Mouse (Mus musculus) kidney, postnatal 0 days (tissue): ENCODE data around the gene Smyd4. TPM values are rescaled to one million over a fixed set of nuclear protein-coding genes. Genes with fewer than 3 reads are reported as not detected.

ENCODE experiments used
- ATAC-seq: fragments of 200-750 bp; cut with Nextera tagmentation; replicated peaks from 2 replicates; pipeline ENCODE4 v1.8.0; 2017; ENCODE audit warnings: low read depth, moderate number of reproducible peaks, moderate TSS enrichment, moderate library complexity; ENCODE audit not compliant: low FRiP score
- DNase-seq: peaks from one replicate; pipeline ENCODE4 v3.0.0-alpha.2; 2016; ENCODE audit warnings: low spot score
- H3K27ac ChIP-seq: fragments of 300-500 bp; sonication (generic); 2 replicates; pipeline ENCODE4 v1.5.1; 2014; ENCODE audit warnings: mild to moderate bottlenecking
- H3K27me3 ChIP-seq: fragments of 300-500 bp; sonication (generic); 2 replicates; pipeline ENCODE4 v1.6.1; 2014; ENCODE audit warnings: low read length, mixed read lengths; ENCODE audit not compliant: insufficient read depth
- H3K36me3 ChIP-seq: fragments of 300-500 bp; sonication (generic); 2 replicates; pipeline ENCODE4 v1.6.1; 2014; ENCODE audit warnings: low read length, mixed read lengths; ENCODE audit not compliant: insufficient read depth
- H3K4me1 ChIP-seq: fragments of 300-500 bp; sonication (generic); replicated peaks from 2 replicates; pipeline ENCODE4 v1.6.1; 2014; ENCODE audit warnings: antibody characterized with exemption, low read length, mixed read lengths; ENCODE audit not compliant: insufficient read depth
- H3K4me2 ChIP-seq: fragments of 300-500 bp; sonication (generic); 2 replicates; pipeline ENCODE4 v1.6.1; 2014; ENCODE audit warnings: mild to moderate bottlenecking, low read length, moderate library complexity, mixed read lengths
- H3K4me3 ChIP-seq: fragments of 300-500 bp; sonication (generic); replicated peaks from 2 replicates; pipeline ENCODE4 v1.5.1; 2014; ENCODE audit warnings: low read depth, low read length
- H3K9ac ChIP-seq: fragments of 300-500 bp; sonication (generic); 2 replicates; pipeline ENCODE4 v1.6.1; 2014; ENCODE audit warnings: low read depth, low read length
- H3K9me3 ChIP-seq: fragments of 300-500 bp; sonication (generic); replicated peaks from 2 replicates; pipeline ENCODE4 v1.6.1; 2016; ENCODE audit warnings: low read length, inconsistent platforms, mixed read lengths
- CTCF ChIP-seq: IDR thresholded peaks from 2 replicates; pipeline ENCODE4 v1.5.1; 2016; ENCODE audit warnings: antibody characterized with exemption, low read depth, mild to moderate bottlenecking, moderate library complexity
- WGBS: fragments of 180-500 bp; shearing (Covaris S2); extraction: QIAGEN DNeasy Blood & Tissue Kit; methylation state at CpG from one replicate; pipeline ENCODE4 v1.1.7; 2014; 5-methylcytosine and 5-hydroxymethylcytosine counted together
- polyA plus RNA-seq: library from polyadenylated mRNA; unstranded; fragments of >200 nt; fragmentation: Nextera tagmentation; extraction: Ambion mirVana; gene quantifications from 2 replicates; pipeline ENCODE4 v1.2.1, GENCODE M21; 2015

Gene Smyd4
- polyA plus RNA-seq, 1 experiment from 2014 or later = 9.0 TPM

GRCm38 (mm10) chr11:75424033-75424432 is 75.8 kb downstream of the Smyd4 start:
- Histone ChIP-seq H3K4me3 (no peak overlapping the region), H3K9me3 (no peaks in the 10 kb centered on the region), H3K36me3 (no peaks in the 10 kb centered on the region), H3K27ac (no peak overlapping the region), H3K27me3 (no peaks in the 10 kb centered on the region), H3K9ac (no peak overlapping the region), H3K4me1 (0 out of 2 replicates have a peak, but pooled peaks cover 12% of the 10 kb centered on the region), H3K4me2 (no peak overlapping the region)
- ATAC-seq (no peak), DNase-seq (no peak)
- no peak for TF ChIP-seq CTCF
- WGBS = 84% methylated on average over 9 of the region's 9 CpGs

GRCm38 (mm10) chr11:75424459-75424858 is 76.2 kb downstream of the Smyd4 start:
- Histone ChIP-seq H3K4me1 (0 out of 2 replicates have a peak, but pooled peaks cover 12% of the 10 kb centered on the region), H3K36me3 (no peaks in the 10 kb centered on the region), H3K4me2 (no peak overlapping the region), H3K27ac (no peak overlapping the region), H3K9ac (no peak overlapping the region), H3K4me3 (no peak overlapping the region), H3K27me3 (no peaks in the 10 kb centered on the region), H3K9me3 (no peaks in the 10 kb centered on the region)
- no peak for DNase-seq
- no peak for TF ChIP-seq CTCF
- WGBS = 92% methylated on average over 3 of the region's 3 CpGs
- no peak for ATAC-seq

- TF ChIP-seq CTCF = no peak
- Histone ChIP-seq H3K9me3 (no peaks in the 10 kb centered on the region), H3K4me1 (no peaks in the 10 kb centered on the region), H3K4me3 (no peak overlapping the region), H3K27me3 (no peaks in the 10 kb centered on the region), H3K27ac (no peak overlapping the region), H3K36me3 (no peaks in the 10 kb centered on the region), H3K4me2 (no peak overlapping the region), H3K9ac (no peak overlapping the region)
- ATAC-seq (no peak), DNase-seq (no peak)
- WGBS = 81% methylated on average over 9 of the region's 9 CpGs
Observed at GRCm38 (mm10) chr11:75429019-75429705, 80.9 kb downstream of the Smyd4 start.

GRCm38 (mm10) chr11:75431307-75431706 is 83.1 kb downstream of the Smyd4 start:
- H3K4me1 ChIP-seq = no peaks in the 10 kb centered on the region
- H3K36me3 ChIP-seq = no peaks in the 10 kb centered on the region
- no peak overlapping the region for H3K9ac ChIP-seq
- no peak for TF ChIP-seq CTCF
- H3K4me3 ChIP-seq = no peak overlapping the region
- H3K9me3 ChIP-seq = no peaks in the 10 kb centered on the region
- DNase-seq (no peak), ATAC-seq (no peak)
- H3K27me3 ChIP-seq = no peaks in the 10 kb centered on the region
- no peak overlapping the region for H3K27ac ChIP-seq
- 66% methylated on average over 11 of the region's 11 CpGs for WGBS
- H3K4me2 ChIP-seq = no peak overlapping the region

- Histone ChIP-seq H3K4me2 (no peak overlapping the region), H3K9me3 (no peaks in the 10 kb centered on the region), H3K36me3 (no peaks in the 10 kb centered on the region), H3K4me1 (no peaks in the 10 kb centered on the region), H3K9ac (no peak overlapping the region), H3K27me3 (no peaks in the 10 kb centered on the region), H3K27ac (no peak overlapping the region), H3K4me3 (no peak overlapping the region)
- DNase-seq (no peak), ATAC-seq (no peak)
- WGBS = 86% methylated on average over 5 of the region's 5 CpGs
- TF ChIP-seq CTCF = peak; percentile 36; the same call in 1 of the 2 replicates
Observed at GRCm38 (mm10) chr11:75434138-75434537, 85.9 kb downstream of the Smyd4 start.

- no peak overlapping the region for H3K9ac ChIP-seq
- no peak overlapping the region for H3K4me2 ChIP-seq
- no peaks in the 10 kb centered on the region for H3K27me3 ChIP-seq
- DNase-seq (no peak), ATAC-seq (no peak)
- H3K36me3 ChIP-seq = 0 out of 2 replicates have a peak, but pooled peaks cover 8% of the 10 kb centered on the region
- WGBS = 82% methylated on average over 13 of the region's 13 CpGs
- TF ChIP-seq CTCF = no peak
- no peak overlapping the region for H3K27ac ChIP-seq
- no peaks in the 10 kb centered on the region for H3K4me1 ChIP-seq
- H3K9me3 ChIP-seq = no peaks in the 10 kb centered on the region
- no peak overlapping the region for H3K4me3 ChIP-seq
Observed at GRCm38 (mm10) chr11:75438194-75438593, 90.0 kb downstream of the Smyd4 start.
